Mouse (Mus musculus) embryonic facial prominence, embryonic 14.5 days (tissue): ENCODE data around the gene Esyt1. TPM values are rescaled to one million over a fixed set of nuclear protein-coding genes. Genes with fewer than 3 reads are reported as not detected.
"Not testable (repeated sequence)": the region's sequence is repeated elsewhere in the genome, so short reads cannot be mapped to it uniquely, and the experiment has no call there.

Source experiments
- ATAC-seq: fragments of 200-750 bp; cut with Nextera tagmentation; 2 replicates; pipeline ENCODE4 v1.8.0; 2017; ENCODE audit warnings: low read depth, moderate number of reproducible peaks, moderate TSS enrichment
- DNase-seq: peaks from one replicate; pipeline ENCODE4 v3.0.0-alpha.2; 2015; ENCODE audit warnings: low spot score
- H3K27ac ChIP-seq: fragments of 300-500 bp; sonication (generic); replicated peaks from 2 replicates; pipeline ENCODE4 v1.5.1; 2014; ENCODE audit warnings: low read depth, mild to moderate bottlenecking, low read length, moderate library complexity
- H3K27me3 ChIP-seq: fragments of 300-500 bp; sonication (generic); replicated peaks from 2 replicates; pipeline ENCODE4 v1.6.1; 2014; ENCODE audit warnings: low read length; ENCODE audit not compliant: control insufficient read depth, insufficient read depth
- H3K36me3 ChIP-seq: fragments of 300-500 bp; sonication (generic); 2 replicates; pipeline ENCODE4 v1.6.1; 2014; ENCODE audit warnings: low read length, mixed read lengths; ENCODE audit not compliant: control insufficient read depth, insufficient read depth
- H3K4me1 ChIP-seq: fragments of 300-500 bp; sonication (generic); 2 replicates; pipeline ENCODE4 v1.6.1; 2014; ENCODE audit warnings: antibody characterized with exemption, low read length; ENCODE audit not compliant: control insufficient read depth, insufficient read depth
- H3K4me2 ChIP-seq: fragments of 300-500 bp; sonication (generic); 2 replicates; pipeline ENCODE4 v1.6.1; 2014; ENCODE audit warnings: low read depth, mild to moderate bottlenecking, low read length, moderate library complexity, mixed read lengths
- H3K4me3 ChIP-seq: fragments of 300-500 bp; sonication (generic); 2 replicates; pipeline ENCODE4 v1.5.1; 2014; ENCODE audit warnings: low read depth, mild to moderate bottlenecking, low read length
- H3K9ac ChIP-seq: fragments of 300-500 bp; sonication (generic); 2 replicates; pipeline ENCODE4 v1.6.1; 2014; ENCODE audit warnings: low read depth, mild to moderate bottlenecking, low read length, moderate library complexity, mixed read lengths
- H3K9me3 ChIP-seq: fragments of 300-500 bp; sonication (generic); 2 replicates; pipeline ENCODE4 v1.6.1; 2016; ENCODE audit warnings: low read length; ENCODE audit not compliant: control insufficient read depth
- WGBS: fragments of 180-500 bp; shearing (Covaris S2); extraction: QIAGEN DNeasy Blood & Tissue Kit; methylation state at CpG from one replicate; pipeline ENCODE4 v1.1.7; 2014; 5-methylcytosine and 5-hydroxymethylcytosine counted together
- polyA plus RNA-seq: library from polyadenylated mRNA; unstranded; fragments of >200 nt; fragmentation: Nextera tagmentation; extraction: Ambion mirVana; gene quantifications from 2 replicates; pipeline ENCODE4 v1.2.1, GENCODE M21; 2014

The Esyt1 gene
- polyA plus RNA-seq, 1 experiment from 2014 or later: 44.2 TPM

GRCm38 (mm10) chr10:128550144-128550823, 24.6 kb upstream of the Esyt1 start:
- not testable (repeated sequence) for H3K4me3 ChIP-seq, ATAC-seq, H3K27ac ChIP-seq, DNase-seq, H3K4me1 ChIP-seq, H3K27me3 ChIP-seq, H3K9ac ChIP-seq, H3K9me3 ChIP-seq, H3K4me2 ChIP-seq, H3K36me3 ChIP-seq
- 89% methylated on average over 11 of the region's 11 CpGs for WGBS

- not testable (repeated sequence) for ATAC-seq
- peak overlapping the region; percentile 71 for H3K27ac ChIP-seq
These were observed 24.0 kb upstream of the Esyt1 start for GRCm38 (mm10) chr10:128549682-128550057.

GRCm38 (mm10) chr10:128548947-128549681, 23.4 kb upstream of the Esyt1 start, which contains the start of gene Rpl41:
Gene Rpl41 (minus strand): TSS chr10:128549305.
- DNase-seq (peak; percentile 99), ATAC-seq (peak; percentile 91)
- peak within 1 kb of the TSS; percentile 83 for H3K4me3 ChIP-seq
- WGBS: under 1% methylated on average over 29 of the region's 31 CpGs
- H3K4me1 ChIP-seq: no peaks in the 10 kb centered on the region
- no peaks in the 10 kb centered on the region for H3K9me3 ChIP-seq
- no peaks in the 10 kb centered on the region for H3K27me3 ChIP-seq
- H3K36me3 ChIP-seq: peaks cover 18% of the 10 kb centered on the region
- H3K9ac ChIP-seq: peak within 1 kb of the TSS; percentile 99
- peak within 1 kb of the TSS; percentile 99 for H3K27ac ChIP-seq
- peak within 1 kb of the TSS; percentile 85 for H3K4me2 ChIP-seq

More at GRCm38 (mm10) chr10:128549682-128550057, 24.0 kb upstream of the Esyt1 start:
- Histone ChIP-seq H3K36me3 (peaks cover 12% of the 10 kb centered on the region), H3K4me2 (0 out of 2 replicates have a peak overlapping the region, but pooled peaks have one; percentile 85)
- not testable (repeated sequence) for H3K4me1 ChIP-seq, H3K27me3 ChIP-seq, H3K9me3 ChIP-seq, H3K4me3 ChIP-seq, DNase-seq, H3K9ac ChIP-seq
- 72% methylated on average over 6 of the region's 6 CpGs for WGBS

- not testable (repeated sequence) for ATAC-seq, DNase-seq, H3K27me3 ChIP-seq, H3K9me3 ChIP-seq, H3K4me1 ChIP-seq
- Histone ChIP-seq H3K36me3 (peaks cover 27% of the 10 kb centered on the region), H3K4me2 (peak overlapping the region; percentile 85), H3K27ac (peak overlapping the region; percentile 99), H3K9ac (peak overlapping the region; percentile 99), H3K4me3 (peak overlapping the region; percentile 83)
- WGBS: under 1% methylated on average over 19 of the region's 30 CpGs
These were observed 22.6 kb upstream of the Esyt1 start for GRCm38 (mm10) chr10:128548051-128548791.

- Histone ChIP-seq H3K4me3 (peak within 1 kb of the TSS; percentile 83), H3K27ac (peak within 1 kb of the TSS; percentile 99), H3K36me3 (peaks cover 34% of the 10 kb centered on the region), H3K4me1 (no peaks in the 10 kb centered on the region), H3K9me3 (no peaks in the 10 kb centered on the region), H3K27me3 (no peaks in the 10 kb centered on the region), H3K4me2 (peak within 1 kb of the TSS; percentile 85), H3K9ac (peak within 1 kb of the TSS; percentile 99)
- DNase-seq (peak; percentile 100), ATAC-seq (peak; percentile 94)
- WGBS: 0% methylated on average over 27 of the region's 50 CpGs
These were observed 21.8 kb upstream of the Esyt1 start, which contains the start of gene Zc3h10 for GRCm38 (mm10) chr10:128547361-128548032. Gene Zc3h10 (minus strand): TSS chr10:128547774.

GRCm38 (mm10) chr10:128546787-128547186, 21.1 kb upstream of the Esyt1 start:
- no peak for DNase-seq
- WGBS: 17% methylated on average over 7 of the region's 7 CpGs
- peak overlapping the region; percentile 99 for H3K9ac ChIP-seq

GRCm38 (mm10) chr10:128546361-128546760, 20.7 kb upstream of the Esyt1 start:
- Histone ChIP-seq H3K4me1 (no peaks in the 10 kb centered on the region), H3K4me3 (peak overlapping the region; percentile 83), H3K9me3 (no peaks in the 10 kb centered on the region), H3K27me3 (no peaks in the 10 kb centered on the region), H3K4me2 (peak overlapping the region; percentile 85), H3K9ac (peak overlapping the region; percentile 99), H3K27ac (peak overlapping the region; percentile 99), H3K36me3 (peaks cover 41% of the 10 kb centered on the region)
- DNase-seq (peak; percentile 91), ATAC-seq (no peak)
- 14% methylated on average over 4 of the region's 4 CpGs for WGBS

More at GRCm38 (mm10) chr10:128546787-128547186, 21.1 kb upstream of the Esyt1 start:
- H3K4me2 ChIP-seq: peak overlapping the region; percentile 85
- ATAC-seq: no peak
- H3K9me3 ChIP-seq: no peaks in the 10 kb centered on the region
- H3K36me3 ChIP-seq: peaks cover 39% of the 10 kb centered on the region
- no peaks in the 10 kb centered on the region for H3K27me3 ChIP-seq
- peak overlapping the region; percentile 83 for H3K4me3 ChIP-seq
- H3K27ac ChIP-seq: peak overlapping the region; percentile 99
- H3K4me1 ChIP-seq: no peaks in the 10 kb centered on the region

GRCm38 (mm10) chr10:128545570-128545898, 19.9 kb upstream of the Esyt1 start:
- no peak overlapping the region for H3K4me2 ChIP-seq
- no peaks in the 10 kb centered on the region for H3K27me3 ChIP-seq
- ATAC-seq (no peak), DNase-seq (no peak)
- H3K9me3 ChIP-seq: no peaks in the 10 kb centered on the region
- no peak overlapping the region for H3K27ac ChIP-seq
- no peak overlapping the region for H3K9ac ChIP-seq
- no peaks in the 10 kb centered on the region for H3K4me1 ChIP-seq
- 82% methylated on average over 3 of the region's 3 CpGs for WGBS
- no peak overlapping the region for H3K4me3 ChIP-seq
- peaks cover 44% of the 10 kb centered on the region for H3K36me3 ChIP-seq
